Mouse (Mus musculus) intestine, postnatal 0 days (tissue): Measurements from ENCODE around the gene Ccdc158. TPM values are rescaled to one million over a fixed set of nuclear protein-coding genes. Genes with fewer than 3 reads are reported as not detected.

ENCODE experiments used
- ATAC-seq: fragments of 200-750 bp; cut with Nextera tagmentation; 2 replicates; pipeline ENCODE4 v1.8.0; 2017; ENCODE audit warnings: mild to moderate bottlenecking, moderate TSS enrichment, moderate library complexity
- H3K27ac ChIP-seq: fragments of 300-500 bp; sonication (generic); 2 replicates; pipeline ENCODE4 v1.5.1; 2014; ENCODE audit warnings: mild to moderate bottlenecking, low read depth, low read length, moderate library complexity
- H3K27me3 ChIP-seq: fragments of 300-500 bp; sonication (generic); replicated peaks from 2 replicates; pipeline ENCODE4 v1.6.1; 2014; ENCODE audit warnings: low read length, mixed read lengths; ENCODE audit not compliant: control insufficient read depth, insufficient read depth
- H3K36me3 ChIP-seq: fragments of 300-500 bp; sonication (generic); 2 replicates; pipeline ENCODE4 v1.6.1; 2014; ENCODE audit warnings: mild to moderate bottlenecking, moderate library complexity; ENCODE audit not compliant: control insufficient read depth, insufficient read depth
- H3K4me1 ChIP-seq: fragments of 300-500 bp; sonication (generic); replicated peaks from 2 replicates; pipeline ENCODE4 v1.6.1; 2014; ENCODE audit warnings: antibody characterized with exemption, low read length, mixed read lengths; ENCODE audit not compliant: control insufficient read depth, insufficient read depth
- H3K4me2 ChIP-seq: fragments of 300-500 bp; sonication (generic); replicated peaks from 2 replicates; pipeline ENCODE4 v1.6.1; 2014; ENCODE audit warnings: low read depth, mild to moderate bottlenecking, moderate library complexity
- H3K4me3 ChIP-seq: fragments of 300-500 bp; sonication (generic); 2 replicates; pipeline ENCODE4 v1.5.1; 2014; ENCODE audit warnings: low read depth, low read length
- H3K9ac ChIP-seq: fragments of 300-500 bp; sonication (generic); 2 replicates; pipeline ENCODE4 v1.6.1; 2014; ENCODE audit warnings: mild to moderate bottlenecking, low read depth, low read length
- H3K9me3 ChIP-seq: fragments of 300-500 bp; sonication (generic); 2 replicates; pipeline ENCODE4 v1.6.1; 2016; ENCODE audit warnings: mixed run types; ENCODE audit not compliant: control insufficient read depth
- CTCF ChIP-seq: sonication (generic); IDR thresholded peaks from 2 replicates; pipeline ENCODE4 v1.5.1; 2016; ENCODE audit warnings: low read depth, mild to moderate bottlenecking, control low read depth, antibody characterized with exemption, moderate library complexity
- WGBS: fragments of 180-500 bp; shearing (Covaris S2); extraction: QIAGEN DNeasy Blood & Tissue Kit; methylation state at CpG from one replicate; pipeline ENCODE4 v1.1.7; 2014; 5-methylcytosine and 5-hydroxymethylcytosine counted together
- polyA plus RNA-seq: library from polyadenylated mRNA; unstranded; fragments of >200 nt; fragmentation: Nextera tagmentation; extraction: Ambion mirVana; gene quantifications from 2 replicates; pipeline ENCODE4 v1.2.1, GENCODE M21; 2015

The Ccdc158 gene
- 0.29 and 0.39 TPM in 2 replicates for polyA plus RNA-seq

DNA sequence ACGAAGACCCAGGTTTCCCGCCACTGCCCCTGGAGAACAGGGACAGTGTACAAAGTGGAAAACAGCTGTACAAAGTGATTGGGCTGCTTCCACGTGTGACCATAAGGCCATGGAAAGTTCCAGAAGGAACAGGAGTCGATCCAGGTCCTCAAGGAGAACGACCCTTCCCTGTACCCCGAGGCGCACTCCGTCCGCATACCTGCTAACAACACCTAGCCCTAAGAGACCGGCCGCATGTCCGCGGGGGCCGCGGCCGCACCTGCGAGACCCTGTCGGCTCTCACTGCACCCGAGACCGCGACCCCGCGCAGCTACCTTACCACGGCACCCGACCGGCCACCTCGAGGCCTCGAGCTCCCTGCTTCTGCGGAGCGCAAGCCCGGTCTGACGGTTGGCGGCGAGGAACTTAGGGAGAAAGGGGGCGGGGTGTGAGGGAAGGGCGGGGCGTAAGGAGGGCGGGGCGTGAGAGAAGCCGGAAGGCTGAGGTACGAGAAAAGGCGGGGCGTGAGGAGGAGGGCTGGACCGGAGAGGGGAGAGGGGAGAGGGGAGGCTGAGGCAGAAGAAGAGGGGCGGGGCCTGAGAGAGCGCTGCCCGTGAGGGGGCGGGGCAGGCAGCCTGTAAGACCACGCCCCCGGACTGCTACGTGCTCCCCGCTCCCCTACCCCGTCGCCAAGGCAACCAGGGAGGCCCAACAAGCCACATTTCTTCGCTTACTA, at the start of gene Ccdc158:
Gene Ccdc158 (minus strand): TSS at position 413 of the 715 bp plus-strand sequence.
- TF ChIP-seq CTCF: no peak
- Histone ChIP-seq H3K27ac (peak within 1 kb of the TSS; percentile 28; the same call in 1 of the 2 replicates), H3K36me3 (no peaks in the 10 kb centered on the region), H3K27me3 (no peaks in the 10 kb centered on the region), H3K9ac (no peak within 1 kb of the TSS), H3K9me3 (no peaks in the 10 kb centered on the region), H3K4me2 (peak within 1 kb of the TSS; percentile 72), H3K4me3 (peak within 1 kb of the TSS; percentile 36), H3K4me1 (no peaks in the 10 kb centered on the region; the same call in 1 of the 2 replicates)
- WGBS: 13% methylated on average over 48 of the region's 55 CpGs
- peak; percentile 91 for ATAC-seq

DNA sequence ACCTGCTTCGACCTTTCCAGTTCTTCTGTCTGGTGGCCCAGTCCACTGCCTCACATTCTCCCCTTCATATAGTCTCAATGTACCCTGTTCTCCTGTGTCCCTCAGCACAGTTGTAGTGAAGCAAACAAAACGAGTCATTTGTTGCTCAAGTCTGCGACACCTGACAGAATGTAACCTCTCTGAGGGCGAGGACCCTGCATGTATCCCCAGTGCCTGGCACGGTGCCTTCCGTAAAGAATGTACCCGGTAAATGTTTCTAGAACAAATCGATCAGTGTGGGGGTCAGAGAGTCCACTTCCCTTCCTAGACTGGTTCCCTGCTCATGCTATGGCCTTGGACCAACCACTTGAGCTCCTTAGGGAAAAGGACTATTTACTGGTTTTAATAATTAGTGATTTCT, 46.5 kb upstream of the Ccdc158 start:
- ATAC-seq: no peak
- Histone ChIP-seq H3K9ac (no peak overlapping the region), H3K27ac (no peak overlapping the region), H3K27me3 (no peaks in the 10 kb centered on the region), H3K36me3 (no peaks in the 10 kb centered on the region), H3K4me3 (no peak overlapping the region), H3K9me3 (no peaks in the 10 kb centered on the region), H3K4me2 (no peak overlapping the region), H3K4me1 (no peaks in the 10 kb centered on the region)
- WGBS: 84% methylated on average over 8 of the region's 8 CpGs
- no peak for TF ChIP-seq CTCF

DNA sequence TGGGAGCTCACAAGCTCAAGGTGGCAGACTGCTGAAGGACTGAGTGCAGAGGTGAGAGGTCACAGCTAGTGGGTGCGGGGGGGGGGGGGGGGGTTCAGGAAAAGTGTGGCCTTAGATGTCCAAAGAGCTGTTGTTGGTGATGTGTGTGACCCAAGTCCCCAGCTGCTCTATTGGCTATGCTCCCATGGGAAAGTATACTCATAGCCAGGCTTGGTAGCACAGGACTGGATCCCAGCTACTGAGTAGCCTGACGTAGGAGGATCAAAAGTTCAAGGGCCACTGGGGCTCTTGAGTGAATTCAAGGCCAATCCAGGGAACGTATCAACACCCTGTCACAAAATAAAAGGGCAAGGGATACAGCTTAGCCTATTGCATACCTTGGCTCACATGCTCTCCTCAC, 43.8 kb upstream of the Ccdc158 start:
- no peak for ATAC-seq
- no peak for TF ChIP-seq CTCF
- Histone ChIP-seq H3K4me3 (no peak overlapping the region), H3K36me3 (no peaks in the 10 kb centered on the region), H3K27me3 (no peaks in the 10 kb centered on the region), H3K4me1 (no peaks in the 10 kb centered on the region), H3K27ac (no peak overlapping the region), H3K4me2 (no peak overlapping the region), H3K9me3 (no peaks in the 10 kb centered on the region), H3K9ac (no peak overlapping the region)
- WGBS: 88% methylated on average over 3 of the region's 3 CpGs

- Histone ChIP-seq H3K9me3 (no peaks in the 10 kb centered on the region), H3K27me3 (no peaks in the 10 kb centered on the region), H3K4me3 (no peak overlapping the region), H3K4me1 (no peaks in the 10 kb centered on the region), H3K27ac (no peak overlapping the region), H3K9ac (no peak overlapping the region), H3K36me3 (no peaks in the 10 kb centered on the region), H3K4me2 (no peak overlapping the region)
- no peak for TF ChIP-seq CTCF
- ATAC-seq: no peak
- WGBS: 56% methylated on average over 3 of the region's 3 CpGs
Measured at GRCm38 (mm10) chr5:92717666-92718360, 42.7 kb upstream of the Ccdc158 start.

DNA sequence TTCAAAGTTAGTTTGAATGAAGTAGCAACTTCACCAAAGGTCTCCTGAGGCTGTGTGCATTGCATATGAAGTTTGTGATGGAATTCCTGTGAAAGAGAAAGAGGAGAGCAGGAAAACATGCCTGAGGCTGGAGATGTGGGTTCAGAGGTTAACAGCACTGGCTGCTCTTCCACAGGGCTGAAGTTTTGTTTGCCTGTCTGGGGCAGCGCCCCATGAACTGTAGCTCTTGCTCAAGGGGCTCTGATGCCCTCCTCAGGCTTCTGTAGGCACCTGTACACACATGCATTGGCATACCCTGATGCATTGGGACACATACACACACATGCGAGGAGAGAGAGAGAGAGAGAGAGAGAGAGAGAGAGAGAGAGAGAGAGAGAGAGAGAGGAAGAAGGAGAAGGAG, 40.8 kb upstream of the Ccdc158 start:
- no peaks in the 10 kb centered on the region for H3K27me3 ChIP-seq
- H3K36me3 ChIP-seq: no peaks in the 10 kb centered on the region
- H3K4me1 ChIP-seq: no peaks in the 10 kb centered on the region
- no peak for TF ChIP-seq CTCF
- ATAC-seq: no peak
- H3K27ac ChIP-seq: no peak overlapping the region
- H3K4me3 ChIP-seq: no peak overlapping the region
- H3K9me3 ChIP-seq: no peaks in the 10 kb centered on the region
- 71% methylated on average over 2 of the region's 2 CpGs for WGBS
- H3K9ac ChIP-seq: no peak overlapping the region
- no peak overlapping the region for H3K4me2 ChIP-seq

DNA sequence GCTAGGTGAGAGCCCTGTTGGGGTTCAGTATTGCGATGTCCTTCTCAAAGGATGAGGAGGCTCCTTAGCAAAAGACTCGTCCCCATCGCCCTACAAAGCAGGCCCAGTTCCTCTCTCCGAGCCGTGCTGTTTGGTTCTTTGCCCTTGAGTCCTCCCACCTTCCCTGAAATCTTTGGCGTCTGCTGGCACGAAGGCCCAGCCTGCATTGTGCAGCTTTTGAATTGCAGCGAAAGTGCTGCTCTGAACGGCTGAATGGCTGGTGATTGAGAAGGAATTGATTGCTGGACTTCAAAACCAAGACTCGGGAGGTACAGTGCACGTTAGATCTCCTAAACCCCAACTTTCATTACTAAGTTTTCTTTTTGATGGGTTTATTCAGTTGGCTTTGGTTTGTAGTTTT, 40.2 kb upstream of the Ccdc158 start:
- H3K4me2 ChIP-seq: no peak overlapping the region
- H3K4me1 ChIP-seq: no peaks in the 10 kb centered on the region
- 74% methylated on average over 11 of the region's 11 CpGs for WGBS
- no peaks in the 10 kb centered on the region for H3K27me3 ChIP-seq
- no peaks in the 10 kb centered on the region for H3K36me3 ChIP-seq
- no peak for TF ChIP-seq CTCF
- no peaks in the 10 kb centered on the region for H3K9me3 ChIP-seq
- H3K9ac ChIP-seq: no peak overlapping the region
- H3K4me3 ChIP-seq: no peak overlapping the region
- no peak overlapping the region for H3K27ac ChIP-seq
- ATAC-seq: no peak
